Mouse (Mus musculus) G1E (cell line): ENCODE data around the gene Fis1. TPM values are rescaled to one million over a fixed set of nuclear protein-coding genes. Genes with fewer than 3 reads are reported as not detected.
A peak's percentile ranks its signal among the peaks of the same experiment; 100 is the strongest.

Source experiments
- ATAC-seq: 2 replicates; pipeline ENCODE4 v1.8.0; 2016; ENCODE audit warnings: mild to moderate bottlenecking; ENCODE audit not compliant: insufficient number of reproducible peaks, poor library complexity, low FRiP score, severe bottlenecking; ENCODE audit errors: extremely low read depth
- DNase-seq: peaks from one replicate; pipeline ENCODE4 v3.0.0; 2012; ENCODE audit warnings: low spot score
- H3K27me3 ChIP-seq: 2 replicates; pipeline ENCODE4 v1.6.1; 2012; ENCODE audit warnings: mild to moderate bottlenecking, low read length, inconsistent platforms; ENCODE audit not compliant: insufficient read depth
- H3K36me3 ChIP-seq: replicated peaks from 2 replicates; pipeline ENCODE3; 2012; ENCODE audit warnings: mild to moderate bottlenecking, inconsistent platforms
- H3K4me1 ChIP-seq: 2 replicates; pipeline ENCODE4 v1.6.1; 2012; ENCODE audit warnings: low read depth, low read length, inconsistent platforms, mixed read lengths; ENCODE audit not compliant: insufficient read depth
- H3K4me3 ChIP-seq: 2 replicates; pipeline ENCODE4 v1.5.1; 2012; ENCODE audit warnings: low read depth, mild to moderate bottlenecking, inconsistent platforms, low read length, moderate library complexity, mixed read lengths
- H3K9me3 ChIP-seq: replicated peaks from 2 replicates; pipeline ENCODE4 v1.6.1; 2012; ENCODE audit warnings: inconsistent platforms
- CTCF ChIP-seq: IDR thresholded peaks from 2 replicates; pipeline ENCODE4 v1.5.1; 2012; ENCODE audit warnings: low read depth, low read length, inconsistent platforms, mixed read lengths
- GATA1 ChIP-seq: IDR thresholded peaks from 2 replicates; pipeline ENCODE4 v1.6.1; 2012; ENCODE audit warnings: borderline replicate concordance, low read length, inconsistent platforms, mixed read lengths
- GATA2 ChIP-seq: IDR thresholded peaks from 2 replicates; pipeline ENCODE4 v1.6.1; 2012; ENCODE audit warnings: low read depth, low read length, inconsistent platforms, borderline replicate concordance
- POLR2AphosphoS5 ChIP-seq: IDR thresholded peaks from 2 replicates; pipeline ENCODE4 v1.6.1; 2012; ENCODE audit warnings: low read depth, low read length, inconsistent platforms; ENCODE audit not compliant: insufficient replicate concordance
- TAL1 ChIP-seq: conservative IDR thresholded peaks from 2 replicates; pipeline ENCODE4 v1.6.1; 2012; ENCODE audit warnings: low read depth, low read length, inconsistent platforms, mixed read lengths
- polyA plus RNA-seq: library from polyadenylated mRNA; stranded (reverse); fragments of >175 nt; gene quantifications from 2 replicates; pipeline ENCODE4 v1.2.3, GENCODE M21; 2012
- total RNA-seq, 2 experiments: library from RNA; stranded (forward) in 1 of 2; stranded (reverse) in 1 of 2; fragments of 200-1000 nt in 1 of 2; fragments of >200 nt in 1 of 2; fragmentation: Nextera tagmentation in 1 of 2; gene quantifications; 2 replicates each; pipeline ENCODE4 v1.2.3; 2014 to 2017

Gene Fis1
- total and polyA plus RNA-seq, 3 experiments = 152 to 439 (median 157) TPM

DNA sequence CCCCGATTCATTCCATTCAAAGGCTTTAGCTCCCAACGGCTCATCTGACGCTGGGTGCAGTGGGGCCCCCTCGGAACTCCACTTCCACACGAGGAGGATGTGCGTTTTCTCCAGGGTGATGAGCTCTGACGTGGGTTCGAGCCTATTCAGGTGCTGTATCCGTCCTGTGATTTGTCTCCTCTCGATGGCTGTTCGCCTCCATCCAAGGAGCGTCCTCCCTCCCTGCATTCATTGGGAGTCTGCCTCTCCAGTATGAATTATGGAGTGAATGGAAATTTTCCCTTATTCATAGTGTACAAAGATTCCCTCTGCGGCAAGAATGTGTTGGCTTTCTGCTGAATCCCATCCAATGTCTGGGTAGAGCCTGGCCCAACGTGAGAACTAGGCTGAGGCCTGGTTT lies 21.2 kb upstream of the Fis1 start:
- no peak for ATAC-seq
- no peak for DNase-seq
- H3K9me3 ChIP-seq = no peaks in the 10 kb centered on the region
- no peak for TF ChIP-seq GATA1
- no peak for TF ChIP-seq TAL1
- TF ChIP-seq CTCF = no peak
- no peak for TF ChIP-seq POLR2AphosphoS5
- TF ChIP-seq GATA2 = no peak
- H3K4me3 ChIP-seq = no peak overlapping the region
- H3K36me3 ChIP-seq = peaks cover 95% of the 10 kb centered on the region
- H3K27me3 ChIP-seq = no peaks in the 10 kb centered on the region
- H3K4me1 ChIP-seq = peaks cover 4% of the 10 kb centered on the region; the same call in 1 of the 2 replicates

- Histone ChIP-seq H3K4me3 (no peak overlapping the region), H3K9me3 (no peaks in the 10 kb centered on the region), H3K27me3 (no peaks in the 10 kb centered on the region), H3K4me1 (peaks cover 4% of the 10 kb centered on the region; the same call in 1 of the 2 replicates), H3K36me3 (peaks cover 92% of the 10 kb centered on the region)
- ATAC-seq (peak; percentile 57), DNase-seq (peak; percentile 63)
- TF ChIP-seq GATA2 = no peak
- TF ChIP-seq CTCF = no peak
- no peak for TF ChIP-seq GATA1
- no peak for TF ChIP-seq POLR2AphosphoS5
- TF ChIP-seq TAL1 = no peak
These were observed 20.1 kb upstream of the Fis1 start for GRCm38 (mm10) chr5:136932956-136933355.

DNA sequence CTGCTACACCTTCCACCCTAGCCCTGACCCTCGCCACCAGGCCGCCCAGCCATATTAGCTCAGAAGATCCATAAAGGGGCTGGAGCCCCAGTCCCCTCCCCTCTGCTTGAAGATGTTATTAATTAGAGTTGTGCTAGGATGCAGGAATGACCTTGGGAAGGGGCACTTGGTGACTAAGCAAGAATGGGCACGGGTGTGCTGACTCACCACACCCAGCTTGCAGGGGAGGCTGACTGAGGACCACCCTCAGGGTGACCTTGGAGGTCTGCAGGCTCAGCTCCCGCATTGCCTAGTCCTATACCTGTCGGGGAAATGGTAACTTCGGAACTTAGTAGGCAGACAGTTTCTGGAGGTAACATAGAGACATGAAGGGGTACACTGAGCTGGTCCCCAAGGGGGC lies 19.1 kb upstream of the Fis1 start:
- Histone ChIP-seq H3K9me3 (no peaks in the 10 kb centered on the region), H3K4me3 (no peak overlapping the region), H3K36me3 (peaks cover 89% of the 10 kb centered on the region), H3K4me1 (peaks cover 4% of the 10 kb centered on the region; the same call in 1 of the 2 replicates), H3K27me3 (no peaks in the 10 kb centered on the region)
- ATAC-seq (no peak), DNase-seq (no peak)
- TF ChIP-seq POLR2AphosphoS5 (no peak), GATA1 (no peak), TAL1 (no peak), CTCF (no peak)

GRCm38 (mm10) chr5:136935905-136936695 lies 17.0 kb upstream of the Fis1 start:
- Histone ChIP-seq H3K36me3 (peaks cover 72% of the 10 kb centered on the region), H3K4me1 (peaks cover 4% of the 10 kb centered on the region; the same call in 1 of the 2 replicates)
- no peak for DNase-seq

DNA sequence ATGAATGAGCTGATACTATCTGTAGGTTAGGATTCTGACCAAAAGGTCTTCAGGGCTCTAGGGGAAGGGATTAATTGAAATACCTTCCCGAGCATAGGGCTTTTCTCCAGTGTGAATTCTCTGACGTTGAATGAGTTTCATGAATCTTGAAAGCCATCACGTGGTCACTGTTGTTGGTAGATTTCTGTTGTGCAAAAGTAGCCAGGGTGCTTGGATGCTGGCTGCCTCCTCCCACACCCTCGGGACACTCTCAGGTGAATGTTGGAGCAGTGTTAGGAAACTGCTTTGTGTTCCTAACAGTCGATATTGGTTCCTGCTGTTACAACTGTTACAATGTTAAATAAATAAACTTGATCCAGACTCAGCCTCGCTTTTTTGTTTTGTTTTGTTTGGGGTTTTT lies 16.3 kb upstream of the Fis1 start:
- DNase-seq (no peak), ATAC-seq (no peak)
- H3K9me3 ChIP-seq = peaks cover 3% of the 10 kb centered on the region
- peaks cover 4% of the 10 kb centered on the region; the same call in 1 of the 2 replicates for H3K4me1 ChIP-seq
- H3K36me3 ChIP-seq = peaks cover 68% of the 10 kb centered on the region
- H3K4me3 ChIP-seq = no peak overlapping the region
- TF ChIP-seq POLR2AphosphoS5 (no peak), GATA2 (no peak), TAL1 (no peak), CTCF (no peak), GATA1 (no peak)
- H3K27me3 ChIP-seq = no peaks in the 10 kb centered on the region

More at GRCm38 (mm10) chr5:136935905-136936695, 17.0 kb upstream of the Fis1 start:
- H3K4me3 ChIP-seq = no peak overlapping the region
- TF ChIP-seq CTCF (peak; percentile 25; the same call in 1 of the 2 replicates), GATA1 (no peak), POLR2AphosphoS5 (no peak)
- peaks cover 3% of the 10 kb centered on the region for H3K9me3 ChIP-seq
- ATAC-seq = no peak
- no peaks in the 10 kb centered on the region for H3K27me3 ChIP-seq

DNA sequence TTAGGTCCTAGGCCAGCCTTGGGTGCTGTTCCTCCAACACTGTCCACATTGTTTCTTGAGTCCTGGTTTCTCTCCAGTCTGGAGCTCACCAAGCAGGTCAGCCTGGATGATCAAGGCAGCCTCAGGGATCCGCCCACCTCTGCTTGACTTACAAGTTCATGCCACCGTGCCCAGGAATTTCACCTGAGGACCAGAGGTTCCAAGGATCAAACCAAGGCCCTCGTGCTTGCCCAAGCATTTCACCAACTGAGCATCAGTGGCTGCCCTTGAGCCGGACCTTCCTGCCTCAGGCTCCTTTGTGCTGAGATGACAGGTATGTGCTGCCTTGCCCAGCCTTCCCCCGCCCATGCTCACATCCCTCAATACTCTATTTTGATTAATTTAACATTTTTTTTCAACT lies 15.5 kb upstream of the Fis1 start:
- ATAC-seq (no peak), DNase-seq (no peak)
- Histone ChIP-seq H3K4me3 (no peak overlapping the region), H3K27me3 (no peaks in the 10 kb centered on the region), H3K36me3 (peaks cover 66% of the 10 kb centered on the region), H3K4me1 (0 out of 2 replicates have a peak, but pooled peaks cover 4% of the 10 kb centered on the region), H3K9me3 (peaks cover 3% of the 10 kb centered on the region)
- no peak for TF ChIP-seq TAL1
- no peak for TF ChIP-seq GATA2
- no peak for TF ChIP-seq GATA1
- no peak for TF ChIP-seq POLR2AphosphoS5
- no peak for TF ChIP-seq CTCF
